Mouse (Mus musculus): ENCODE results near the gene Ube2ql1.

Gene Ube2ql1

GRCm38 (mm10) chr13:69739759-69740135 lies at the start of gene Ube2ql1:
Gene Ube2ql1, minus strand, starts transcription at chr13:69739889.
- peak; percentile 90 for DNase-seq (ENCODE audit: low spot score)

DNA sequence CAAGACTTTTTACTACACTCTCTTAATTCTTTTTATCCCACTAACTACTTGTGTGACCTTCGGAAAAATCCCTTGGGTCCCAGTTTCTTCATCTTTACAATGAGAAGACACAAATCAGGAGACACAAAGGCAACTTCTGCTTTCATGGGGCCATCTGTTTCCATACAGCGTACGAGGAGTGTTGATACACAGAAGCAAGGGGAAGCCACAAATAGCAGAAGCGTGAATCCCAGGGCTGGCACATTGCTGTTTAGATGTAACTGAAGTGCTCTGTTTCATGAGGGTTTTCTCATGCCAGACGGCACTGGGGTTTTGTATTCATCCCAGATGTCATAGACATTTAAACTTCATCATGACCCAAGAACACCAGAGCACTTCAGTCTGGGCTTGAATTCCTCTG lies 49.0 kb upstream of the Ube2ql1 start:
- no peak for DNase-seq (ENCODE audit: low spot score)

DNA sequence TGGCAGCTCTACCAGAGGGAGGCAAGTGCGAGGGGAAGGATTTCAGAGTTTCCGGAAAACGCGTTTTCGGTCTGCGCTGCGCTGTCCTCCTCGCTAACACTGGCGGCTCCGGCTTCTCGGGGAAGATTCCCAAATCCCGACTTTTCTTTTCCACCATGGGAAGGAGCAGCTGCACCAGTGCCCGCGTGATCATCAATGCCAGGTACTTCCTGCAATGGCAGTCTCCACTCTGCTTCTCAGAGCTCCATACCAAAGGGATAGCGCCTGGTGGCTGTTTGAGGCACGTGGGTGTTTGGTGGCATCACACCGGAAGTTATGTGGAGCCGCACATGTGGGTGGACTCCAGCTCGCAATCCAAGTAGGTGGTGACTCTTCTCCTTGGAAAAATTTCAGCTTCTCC lies 38.5 kb upstream of the Ube2ql1 start:
- peak; percentile 66 for DNase-seq (ENCODE audit: low spot score)

DNA sequence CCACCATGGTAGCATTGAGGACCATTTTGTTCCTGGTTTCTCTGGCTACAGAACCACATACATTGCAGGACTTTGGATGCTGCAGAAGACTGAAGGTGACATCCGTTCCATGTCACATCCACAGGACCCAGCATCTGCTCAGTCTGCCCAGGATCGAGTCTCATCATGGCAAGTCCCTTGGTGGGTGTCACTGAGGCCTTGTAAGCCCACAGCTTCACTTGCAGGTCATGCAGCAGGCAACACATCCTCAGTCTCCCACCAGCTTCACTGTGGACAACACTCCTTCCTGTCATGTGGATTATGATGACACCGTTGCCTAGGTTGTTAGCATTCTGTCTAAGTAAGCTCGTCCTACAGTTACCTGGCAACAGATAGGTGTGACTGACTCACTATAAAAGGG lies 32.7 kb upstream of the Ube2ql1 start:
- no peak for DNase-seq (ENCODE audit: low spot score)

GRCm38 (mm10) chr13:69770538-69771456 lies 31.1 kb upstream of the Ube2ql1 start:
- no peak for DNase-seq (ENCODE audit: low spot score)

GRCm38 (mm10) chr13:69768152-69768551 lies 28.5 kb upstream of the Ube2ql1 start:
- DNase-seq (ENCODE audit: low spot score) = no peak

DNA sequence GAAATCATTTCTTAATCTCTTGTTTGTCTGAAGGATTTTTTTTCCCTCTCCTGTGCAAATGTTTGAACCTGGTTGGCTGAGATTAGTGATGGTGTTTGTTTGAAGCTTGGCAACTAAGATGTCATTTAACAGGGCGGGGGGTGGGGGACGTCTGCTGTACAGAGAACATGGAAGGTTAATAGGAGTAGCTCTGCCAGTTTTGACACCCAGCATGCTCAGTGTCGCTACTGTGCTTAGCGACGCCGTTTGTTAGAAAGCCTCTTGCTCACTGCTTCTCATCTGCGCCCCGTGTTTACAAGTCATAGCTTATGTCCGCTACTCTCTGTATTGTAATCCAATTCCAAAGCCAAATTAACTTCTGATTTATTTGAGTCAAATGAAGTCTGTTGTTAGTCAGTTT lies 25.0 kb upstream of the Ube2ql1 start:
- peak; percentile 37 for DNase-seq (ENCODE audit: low spot score)

DNA sequence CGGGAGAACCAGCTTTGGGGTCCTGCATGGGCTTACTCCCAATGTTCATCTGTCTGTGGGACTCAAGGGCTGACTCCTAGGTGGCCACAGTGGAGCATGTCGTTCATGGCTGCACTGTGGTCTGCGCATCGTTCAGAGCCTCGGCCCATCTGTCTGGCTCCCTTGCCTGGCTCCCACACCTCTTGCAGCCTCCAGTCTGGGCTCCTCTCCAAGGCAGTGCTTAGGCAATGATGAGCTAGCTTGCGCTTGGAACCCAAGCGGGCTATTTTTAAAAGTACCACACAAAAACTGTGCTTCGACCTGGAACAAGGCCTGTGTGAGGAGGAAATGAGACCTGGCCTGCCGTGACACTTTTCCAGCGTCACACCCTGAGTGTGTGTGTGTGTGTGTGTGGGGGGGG lies 21.7 kb upstream of the Ube2ql1 start:
- DNase-seq (ENCODE audit: low spot score) = peak; percentile 86

GRCm38 (mm10) chr13:69758979-69759378 lies 19.3 kb upstream of the Ube2ql1 start:
- DNase-seq (ENCODE audit: low spot score) = no peak

DNA sequence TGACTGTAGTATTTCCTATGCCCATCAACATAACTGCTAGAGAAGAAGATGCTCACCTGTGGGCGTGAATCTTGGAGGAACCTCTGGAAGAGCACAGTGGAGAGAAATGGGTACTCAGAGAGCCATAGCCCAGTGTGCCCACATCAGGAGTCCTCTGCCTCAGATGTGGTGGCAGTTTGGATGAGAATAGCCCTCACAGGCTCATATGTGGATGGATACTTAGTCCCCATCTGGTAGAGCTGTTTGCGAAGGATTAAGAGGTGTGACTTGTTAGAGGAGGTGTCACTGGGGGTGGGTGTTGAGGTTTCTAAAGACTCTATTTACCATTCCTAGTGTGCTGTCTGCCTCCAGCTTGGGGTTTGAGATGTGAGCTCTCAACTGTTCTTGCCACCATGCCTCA lies 13.2 kb upstream of the Ube2ql1 start:
- DNase-seq (ENCODE audit: low spot score) = no peak

DNA sequence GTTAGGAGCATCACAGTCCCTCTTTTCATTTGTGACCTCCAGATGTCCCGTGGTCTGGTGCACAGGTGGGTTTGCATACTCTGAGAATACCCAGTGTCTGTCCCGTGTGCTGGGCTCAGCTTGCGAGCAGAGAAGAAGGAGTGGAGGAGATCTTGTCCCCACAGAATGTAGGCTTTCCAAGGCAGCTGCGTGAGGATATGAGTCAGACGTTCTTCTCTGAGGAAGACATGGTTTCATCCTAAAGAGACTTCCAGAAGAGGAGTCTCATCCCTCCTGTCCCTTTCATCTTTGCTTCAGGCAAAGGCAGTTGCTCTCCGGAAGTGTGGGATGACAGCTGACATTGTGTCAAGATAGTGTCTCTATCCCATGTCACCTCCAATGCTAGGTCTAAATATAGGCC lies 11.8 kb upstream of the Ube2ql1 start:
- DNase-seq (ENCODE audit: low spot score) = no peak

DNA sequence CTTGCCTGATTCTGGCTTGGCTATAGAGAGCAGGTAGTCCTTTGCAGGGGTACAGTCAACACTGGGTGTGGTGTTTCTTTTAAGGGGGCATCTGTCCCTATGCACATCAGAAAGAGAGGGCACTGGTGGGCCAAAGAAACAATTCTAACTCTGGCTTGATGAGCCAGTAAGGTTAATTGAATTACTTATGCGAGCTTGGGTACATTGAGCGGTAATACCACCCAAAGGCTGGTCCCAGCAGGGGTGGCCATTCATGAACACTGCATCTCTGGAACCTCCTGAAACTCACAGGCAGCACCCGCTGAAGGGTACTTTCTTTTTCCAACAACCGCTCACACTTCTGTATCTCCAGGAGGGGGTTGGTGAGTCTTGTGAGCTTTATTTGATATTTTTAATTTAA lies 9.1 kb upstream of the Ube2ql1 start:
- no peak for DNase-seq (ENCODE audit: low spot score)

GRCm38 (mm10) chr13:69740331-69741285 lies 919 bp upstream of the Ube2ql1 start:
- DNase-seq (ENCODE audit: low spot score) = peak; percentile 49

- peak; percentile 39 for DNase-seq (ENCODE audit: low spot score)
These were observed 464 bp downstream of the Ube2ql1 start for GRCm38 (mm10) chr13:69739091-69739758.

DNA sequence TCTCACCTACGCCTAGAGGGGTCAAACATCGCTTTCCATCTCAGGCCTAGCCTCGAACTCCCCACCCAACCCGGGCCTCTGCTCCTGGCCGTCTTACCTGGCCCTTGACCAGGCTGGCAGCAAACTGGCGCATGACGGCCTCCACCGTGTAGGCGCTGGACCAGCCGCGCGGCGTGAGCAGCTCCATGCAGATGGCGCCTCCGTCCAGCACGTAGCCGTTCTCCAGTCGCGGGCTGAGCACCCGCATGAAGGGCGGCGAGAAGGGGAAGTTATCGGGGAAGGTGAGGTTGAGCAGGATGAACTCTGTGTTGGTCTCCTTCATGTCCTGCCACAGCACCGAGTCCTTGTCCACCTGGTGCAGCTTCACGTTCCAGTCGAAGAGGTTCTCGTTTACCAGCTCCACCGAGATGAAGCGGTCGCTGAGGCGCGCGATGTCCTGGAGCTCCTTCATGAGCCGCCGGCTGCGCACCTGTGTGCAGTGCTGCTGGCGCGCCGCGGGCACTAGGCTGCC lies 1.2 kb downstream of the Ube2ql1 start:
- peak; percentile 37 for DNase-seq (ENCODE audit: low spot score)

DNA sequence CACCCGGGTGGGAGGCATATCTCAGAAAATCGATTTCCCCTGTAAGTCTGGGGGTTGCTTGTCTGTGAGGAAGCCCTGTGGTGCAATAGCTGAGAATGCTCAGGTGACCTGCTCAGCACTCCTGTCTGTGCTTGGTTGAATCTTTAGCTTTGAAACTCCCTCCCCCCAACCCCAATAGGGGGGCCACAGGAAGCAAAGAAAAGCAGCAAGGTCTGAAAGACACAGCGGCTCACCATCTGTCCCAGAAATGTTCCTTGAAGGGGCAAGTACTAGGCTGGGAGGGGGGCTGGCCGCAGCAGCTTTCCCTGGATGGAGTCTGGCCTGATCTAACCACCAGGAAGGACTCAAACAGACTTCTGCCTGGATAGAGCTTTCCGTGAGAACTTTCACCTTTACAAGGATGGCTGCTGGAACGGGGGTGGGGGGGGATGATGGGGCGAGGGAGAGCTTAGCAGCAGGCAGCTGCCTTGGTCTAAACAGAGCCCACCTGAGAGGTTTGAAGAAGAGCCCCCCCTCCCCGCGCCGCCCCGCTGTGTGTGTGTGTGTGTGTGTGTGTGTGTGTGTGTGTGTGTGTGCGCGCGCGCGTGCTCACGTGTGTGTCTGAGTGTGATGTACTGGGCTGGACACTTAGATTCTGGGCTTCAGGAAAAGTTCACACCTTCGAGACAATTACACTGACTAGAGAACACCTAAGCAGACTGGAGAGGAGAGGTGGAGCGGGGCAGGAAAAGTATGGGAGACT lies 2.1 kb downstream of the Ube2ql1 start:
- no peak for DNase-seq (ENCODE audit: low spot score)

DNA sequence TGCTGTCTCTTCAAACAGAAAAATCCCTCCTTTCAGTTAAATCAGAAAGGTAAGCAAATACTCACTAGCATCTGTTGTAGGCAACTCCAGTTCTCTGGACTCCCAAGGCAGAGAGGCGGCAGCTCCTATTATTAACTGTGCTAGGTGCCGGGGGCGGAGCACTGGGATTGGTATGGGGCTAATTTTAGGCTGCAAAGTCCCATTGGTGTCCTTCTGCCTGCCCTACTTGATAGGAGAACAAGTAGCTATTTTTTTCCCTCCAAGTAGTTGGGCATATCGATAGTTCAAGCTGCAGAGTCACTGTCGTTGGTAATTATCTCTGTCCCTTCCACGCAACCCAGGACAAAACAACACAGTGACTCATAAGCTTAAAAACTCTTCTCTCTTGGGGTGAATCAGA lies 7.1 kb downstream of the Ube2ql1 start:
- DNase-seq (ENCODE audit: low spot score) = no peak

DNA sequence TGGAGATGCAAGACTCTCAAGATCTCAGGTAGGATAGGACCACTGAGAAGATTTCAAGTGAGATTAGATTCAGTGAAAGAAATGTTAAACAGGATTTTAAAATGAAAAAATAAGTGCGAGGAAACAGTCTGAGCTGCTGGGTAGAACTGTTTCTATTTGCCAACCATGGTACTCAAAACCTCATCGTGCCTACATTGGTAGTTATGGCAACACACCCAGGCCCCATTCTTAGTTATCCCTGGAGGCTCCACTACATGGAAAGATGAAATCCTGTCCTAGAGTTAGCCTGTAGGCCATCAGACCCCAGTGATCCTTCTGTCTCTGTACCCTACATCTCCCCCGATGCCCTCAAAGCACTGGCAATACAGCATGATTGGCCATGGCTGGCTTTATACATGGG lies 14.3 kb downstream of the Ube2ql1 start:
- DNase-seq (ENCODE audit: low spot score) = no peak

DNA sequence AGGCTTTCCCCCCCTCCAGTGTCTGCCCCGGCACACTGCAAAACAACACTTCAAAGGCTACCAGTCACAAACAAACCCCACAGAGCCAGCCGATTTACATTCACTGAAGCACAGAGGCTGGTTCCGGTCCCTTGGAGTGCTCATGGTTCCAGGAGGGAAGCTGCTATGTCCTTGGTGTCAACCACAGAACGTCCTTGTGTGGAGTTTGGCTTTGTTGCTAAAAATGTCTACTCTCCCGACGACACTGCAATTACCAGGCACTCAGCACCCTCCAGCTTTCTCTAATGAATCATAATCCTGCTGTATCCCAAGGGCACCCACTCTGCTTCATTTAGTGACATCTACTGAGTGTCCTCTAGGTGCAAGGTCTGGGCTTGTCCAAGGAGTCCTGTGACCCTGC lies 18.5 kb downstream of the Ube2ql1 start:
- DNase-seq (ENCODE audit: low spot score) = no peak

DNA sequence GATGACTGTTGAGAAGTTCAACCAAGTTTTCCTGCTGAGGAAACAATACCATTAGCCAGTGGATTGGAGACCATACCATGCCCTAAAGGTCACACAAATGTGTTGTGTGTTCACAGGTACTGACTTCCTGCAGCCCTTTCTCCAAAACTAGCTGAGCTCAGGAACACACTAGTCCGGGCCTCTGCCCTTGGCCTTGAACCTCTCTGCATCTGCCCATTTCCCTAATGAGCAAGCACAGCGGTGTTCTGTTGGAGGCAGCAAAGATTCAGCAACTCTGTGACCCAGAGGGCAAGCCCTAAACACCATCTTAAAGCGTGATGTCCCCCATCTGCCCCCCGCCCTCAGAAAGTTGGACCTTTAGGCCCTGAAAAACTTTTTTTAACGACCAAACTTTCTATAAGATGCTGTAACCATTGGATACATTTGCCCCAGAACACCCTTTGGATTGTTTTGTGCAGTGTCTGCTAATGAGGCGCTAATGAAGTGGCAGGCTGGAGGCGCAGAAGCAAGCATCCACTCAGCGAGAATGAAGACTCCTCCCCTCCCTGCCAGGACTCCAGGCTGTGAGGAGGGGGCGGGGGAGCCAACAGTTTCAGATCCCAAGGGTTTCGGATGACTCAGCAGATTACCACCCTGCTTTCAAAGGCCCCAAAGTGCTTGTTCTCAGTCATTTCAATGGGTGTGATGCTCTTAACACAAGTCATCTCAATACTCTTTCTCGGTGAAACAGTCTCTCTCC lies 21.7 kb downstream of the Ube2ql1 start:
- DNase-seq (ENCODE audit: low spot score) = no peak

DNA sequence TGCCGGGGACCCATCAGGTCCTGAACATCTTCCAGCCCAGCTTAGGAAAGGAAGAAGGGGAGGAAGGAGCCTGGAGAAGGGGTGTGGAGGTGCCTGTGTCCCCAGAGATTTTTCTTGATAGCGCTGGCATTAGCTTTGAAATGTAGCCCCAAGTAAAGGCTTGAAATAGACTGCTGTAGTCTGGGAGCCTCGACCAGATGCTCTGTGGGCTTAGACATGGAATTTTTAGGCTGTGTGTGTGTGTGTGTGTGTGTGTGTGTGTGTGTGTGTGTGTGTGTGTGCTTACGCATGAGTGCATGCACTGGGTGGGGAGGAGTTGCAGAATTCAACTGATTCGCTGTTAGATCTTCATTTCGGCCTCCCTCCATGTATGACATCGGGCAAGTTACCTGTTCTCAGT lies 31.5 kb downstream of the Ube2ql1 start:
- DNase-seq (ENCODE audit: low spot score) = no peak

All from layer of hippocampus, adult 11-12 months (tissue).